Mouse (Mus musculus) urinary bladder, postnatal 10 days (tissue): ENCODE measurements around the gene Zfp575.
A peak's percentile ranks its signal among the peaks of the same experiment; 100 is the strongest.
"Not testable (repeated sequence)": the region's sequence is repeated elsewhere in the genome, so short reads cannot be mapped to it uniquely, and the experiment has no call there.

Experiments
- DNase-seq: peaks from one replicate; pipeline ENCODE4 v3.0.0; 2022; ENCODE audit warnings: low spot score

Zfp575 gene

DNA sequence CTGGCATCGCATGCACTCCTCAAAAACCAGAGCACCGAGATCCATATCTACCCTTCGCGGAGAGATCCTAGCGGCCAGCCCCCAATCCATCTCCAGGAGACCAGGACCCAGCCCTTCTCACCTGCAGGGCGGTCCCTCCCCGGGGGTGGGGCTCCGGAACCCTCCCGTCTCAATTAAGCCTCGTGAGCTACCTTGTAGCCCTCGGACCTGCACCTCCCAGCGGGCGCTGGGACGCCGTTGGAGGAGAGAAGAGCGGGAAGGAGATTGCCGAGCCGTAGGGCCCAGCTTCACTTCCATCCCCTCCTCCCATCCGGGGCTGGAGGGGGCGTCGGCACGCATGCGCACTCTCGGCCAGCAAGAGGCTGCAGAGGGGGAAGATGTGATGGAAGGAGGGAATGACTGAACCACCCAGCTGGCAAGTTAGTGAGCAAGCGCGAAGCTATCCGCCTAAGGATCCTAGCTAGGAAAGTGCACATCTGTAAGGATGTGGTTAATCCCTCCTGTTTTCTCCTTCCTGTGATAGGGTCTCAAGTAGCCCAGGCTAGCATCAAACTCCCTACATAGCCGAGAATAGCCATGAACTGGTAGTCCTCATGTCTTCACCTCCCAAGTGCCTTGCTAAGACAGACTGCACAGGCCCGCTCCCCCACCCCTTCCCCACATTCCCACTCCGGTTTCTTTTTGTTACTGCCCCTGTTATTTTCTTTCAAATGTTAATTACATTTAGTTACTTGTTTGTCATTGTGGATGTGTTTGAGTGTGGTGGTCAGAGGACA lies at the start of gene Zfp575, which contains the start of gene Ethe1:
Gene Zfp575, minus strand, starts transcription at position 312 of the 776 bp plus-strand sequence.
Gene Ethe1, plus strand, starts transcription at position 214 of the 776 bp plus-strand sequence.
- no peak for DNase-seq

DNA sequence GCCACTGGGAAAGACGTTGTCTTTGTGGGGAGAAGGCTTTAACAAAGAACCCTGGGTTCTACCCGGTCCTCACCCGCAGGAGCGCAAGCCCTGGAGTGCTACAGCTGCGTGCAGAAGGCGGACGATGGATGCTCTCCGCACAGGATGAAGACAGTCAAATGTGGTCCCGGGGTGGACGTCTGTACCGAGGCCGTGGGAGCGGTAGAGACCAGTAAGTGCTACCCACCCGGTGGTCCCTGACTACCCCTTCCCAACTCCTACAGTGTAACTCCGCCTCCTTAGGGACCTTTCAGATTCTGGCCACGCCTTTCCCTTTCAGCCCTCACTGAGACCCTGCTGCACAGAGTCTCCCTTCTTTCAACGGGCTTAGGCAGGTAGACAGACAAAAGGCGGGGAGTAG lies 49.6 kb upstream of the Zfp575 start:
- DNase-seq = no peak

DNA sequence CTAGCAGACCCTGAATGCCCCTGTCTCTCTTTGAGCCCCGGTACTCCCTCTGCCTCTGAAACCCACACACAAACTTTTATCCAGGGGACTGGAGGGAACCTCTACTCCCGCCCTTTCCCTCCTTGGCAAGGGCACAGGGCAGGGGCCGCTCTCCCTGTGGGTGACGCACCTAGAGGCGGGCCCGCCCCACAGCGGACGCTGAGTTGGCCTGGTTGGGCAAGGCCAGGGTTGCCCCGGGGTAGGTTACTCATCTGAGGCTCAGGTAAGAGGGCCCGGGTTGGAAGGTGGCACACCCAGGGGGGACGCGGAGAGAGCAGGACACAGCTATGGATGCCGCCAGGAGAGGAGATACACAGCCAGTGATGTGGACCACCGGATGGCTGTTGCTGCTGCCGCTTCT lies 48.8 kb upstream of the Zfp575 start, which contains the start of gene Lypd3:
Gene Lypd3, plus strand, starts transcription at position 287 of the 400 bp plus-strand sequence.
- no peak for DNase-seq

DNA sequence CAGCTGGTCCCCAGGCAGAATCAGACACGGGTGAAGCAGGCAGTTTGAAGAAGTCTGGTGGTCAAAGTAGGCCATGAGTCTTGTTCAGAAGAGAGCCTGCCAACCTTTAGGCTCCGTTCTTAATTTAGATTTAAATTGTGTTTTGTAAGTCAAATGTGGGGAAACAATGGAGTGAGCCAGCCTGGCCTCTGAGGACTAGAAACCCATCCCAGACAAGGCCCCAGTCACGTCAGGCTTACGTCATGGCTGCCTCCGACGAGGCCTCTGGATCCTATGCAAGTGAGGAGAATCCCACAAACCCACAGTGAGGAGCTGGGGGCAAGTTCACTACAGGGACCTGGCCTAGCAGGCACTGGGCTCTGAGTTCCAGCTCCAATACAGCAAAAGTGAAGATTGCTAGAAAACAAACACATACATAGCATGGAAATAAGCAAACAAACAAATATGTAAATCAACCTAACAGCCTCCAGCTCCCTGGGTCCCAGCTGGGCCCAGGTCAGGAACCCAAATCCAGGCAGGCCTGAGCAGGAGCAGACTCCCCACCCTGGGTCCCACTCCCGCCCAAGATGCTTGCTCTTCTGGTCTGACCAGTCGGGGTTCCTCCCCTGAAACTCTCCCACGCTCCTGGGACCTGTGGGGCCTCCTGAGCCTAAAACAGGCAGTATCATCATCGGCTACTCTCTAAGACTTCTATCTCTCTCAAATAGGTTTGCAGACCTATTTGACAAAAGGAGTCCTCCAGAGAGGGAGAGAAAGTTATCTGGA lies 42.9 kb upstream of the Zfp575 start:
- no peak for DNase-seq

DNA sequence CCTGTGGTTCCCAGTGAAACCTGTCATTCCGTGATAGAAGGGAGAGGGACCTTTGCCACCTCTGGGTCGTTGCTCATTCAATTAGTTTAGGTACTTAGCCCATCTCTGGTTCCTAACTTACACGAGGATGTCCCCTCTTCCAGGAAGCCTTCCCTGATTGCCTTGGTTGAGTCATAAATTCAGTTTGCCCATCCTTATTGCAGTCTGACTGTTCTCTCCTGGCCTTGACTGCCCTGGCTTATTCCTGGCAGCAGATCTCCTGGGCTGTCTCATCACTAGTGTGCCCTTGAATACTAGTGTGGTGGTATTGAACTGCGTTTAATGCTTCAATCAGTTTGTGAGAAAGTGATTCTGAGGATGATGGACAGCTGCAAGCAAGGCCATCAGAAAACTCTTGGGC lies 42.2 kb upstream of the Zfp575 start:
- DNase-seq = no peak

DNA sequence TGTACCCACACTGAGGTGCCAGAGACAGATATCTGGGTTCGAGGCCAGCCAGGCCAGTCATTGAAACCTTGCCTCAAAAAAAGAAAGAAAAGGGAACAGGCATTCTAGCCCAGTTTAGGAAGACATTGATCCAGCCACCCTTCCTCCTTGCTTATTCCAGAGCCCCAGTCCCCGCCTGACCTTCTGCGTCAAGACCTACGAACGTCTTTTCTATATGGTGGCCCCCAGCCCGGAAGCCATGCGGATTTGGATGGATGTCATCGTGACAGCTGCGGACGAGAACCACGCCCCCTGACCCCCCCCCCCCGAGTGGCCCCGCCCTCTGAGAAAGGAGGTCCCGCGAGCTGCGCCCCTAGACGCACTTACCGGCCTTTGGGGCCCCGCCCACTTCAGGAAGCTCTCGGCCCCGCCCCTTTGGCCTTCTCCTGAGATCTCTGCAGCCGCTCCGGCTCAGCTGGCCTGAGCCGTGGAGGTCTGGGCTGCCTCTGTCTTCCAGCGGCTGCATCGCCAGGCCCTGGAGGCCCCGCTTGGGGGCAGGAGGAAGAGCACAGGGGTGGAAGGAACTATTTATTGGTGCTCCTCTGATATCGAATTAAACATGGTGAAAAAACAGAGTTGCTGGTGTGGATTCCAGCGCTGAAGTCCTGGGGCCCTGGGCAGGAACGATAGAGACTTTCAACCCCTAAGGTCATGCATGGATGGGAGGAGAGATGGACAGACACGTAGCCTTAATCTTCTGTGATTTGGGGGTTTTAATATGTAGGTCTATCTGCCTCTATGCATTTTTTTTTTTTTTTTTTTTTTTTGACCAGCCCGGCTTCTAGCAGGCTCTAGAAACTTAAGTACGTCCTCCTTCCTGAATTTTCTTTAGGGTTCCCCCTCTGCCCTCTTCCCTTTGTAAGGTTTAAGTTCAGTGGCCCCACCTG lies 41.5 kb upstream of the Zfp575 start:
- DNase-seq = peak; percentile 36

DNA sequence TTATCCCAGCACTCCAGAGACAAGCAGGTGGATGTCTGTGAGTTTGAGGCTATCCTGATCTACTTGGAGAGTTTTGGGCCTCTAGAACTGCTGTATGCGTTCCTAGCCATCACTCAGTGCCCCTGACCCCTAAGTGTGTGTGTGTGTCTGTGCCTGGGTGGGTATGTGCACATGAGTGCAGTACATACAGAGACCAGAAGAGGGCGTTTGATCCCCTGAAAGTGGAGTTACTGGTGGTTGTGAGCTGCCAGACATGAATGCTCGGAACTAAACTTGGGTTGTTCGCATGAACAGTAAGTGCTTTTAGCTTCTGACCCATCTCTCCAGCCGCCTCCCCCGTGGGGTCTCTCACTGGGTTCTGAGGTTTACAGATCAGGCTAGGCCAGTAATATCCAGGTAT lies 35.5 kb upstream of the Zfp575 start:
- DNase-seq = no peak

DNA sequence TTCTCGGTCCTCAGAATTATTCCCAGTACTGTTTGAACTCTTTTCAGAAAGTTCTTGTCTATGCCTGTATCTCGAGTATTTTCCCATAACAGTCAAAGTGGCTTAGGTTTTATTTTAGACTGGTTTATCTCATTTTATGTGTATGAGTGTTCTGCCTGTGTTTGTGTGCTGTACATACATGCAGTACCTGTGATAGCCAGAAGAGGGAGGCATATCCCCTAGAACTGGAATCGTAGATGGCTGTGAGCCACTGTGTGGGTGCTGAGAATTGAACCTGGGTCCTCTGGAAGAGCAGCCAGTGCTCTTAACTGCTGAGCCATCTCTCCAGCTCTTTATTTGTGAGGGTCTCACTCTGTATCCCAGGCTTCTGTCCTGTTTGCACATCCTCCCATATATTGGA lies 33.8 kb upstream of the Zfp575 start:
- DNase-seq = no peak

DNA sequence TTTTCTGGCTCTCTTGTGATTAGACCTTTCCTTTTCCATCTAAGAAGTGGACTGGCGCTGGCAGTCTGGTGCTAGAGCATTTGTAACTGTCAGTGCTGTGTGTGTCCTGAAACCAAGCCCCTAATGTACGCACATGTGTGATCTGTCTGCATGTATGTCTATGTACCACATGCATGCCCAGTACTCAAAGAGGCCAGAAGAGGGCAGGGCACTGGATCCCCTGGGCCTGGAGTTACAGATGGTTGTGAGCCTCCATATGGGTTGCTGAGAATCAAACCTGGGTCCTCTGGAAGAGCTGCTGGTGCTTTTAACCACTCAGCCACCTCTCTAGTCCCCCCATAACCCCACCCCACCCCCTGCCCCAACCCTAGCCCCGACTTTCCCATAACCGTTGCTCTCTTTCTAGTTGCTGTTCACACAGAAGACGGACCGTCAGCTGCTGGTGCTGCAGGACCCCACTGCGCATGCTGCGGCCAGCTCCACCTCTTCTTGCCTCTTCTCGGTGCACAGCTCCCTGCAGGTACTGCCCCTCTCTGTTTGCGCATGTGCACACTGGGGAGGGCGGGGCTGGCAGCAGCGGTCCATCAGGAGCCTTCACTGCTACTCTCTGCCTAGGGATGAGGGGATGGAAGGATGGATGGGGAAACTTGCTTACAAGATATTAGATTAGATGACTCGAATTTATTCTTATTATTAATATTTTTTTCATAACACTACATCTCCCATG lies 32.4 kb upstream of the Zfp575 start:
- no peak for DNase-seq

DNA sequence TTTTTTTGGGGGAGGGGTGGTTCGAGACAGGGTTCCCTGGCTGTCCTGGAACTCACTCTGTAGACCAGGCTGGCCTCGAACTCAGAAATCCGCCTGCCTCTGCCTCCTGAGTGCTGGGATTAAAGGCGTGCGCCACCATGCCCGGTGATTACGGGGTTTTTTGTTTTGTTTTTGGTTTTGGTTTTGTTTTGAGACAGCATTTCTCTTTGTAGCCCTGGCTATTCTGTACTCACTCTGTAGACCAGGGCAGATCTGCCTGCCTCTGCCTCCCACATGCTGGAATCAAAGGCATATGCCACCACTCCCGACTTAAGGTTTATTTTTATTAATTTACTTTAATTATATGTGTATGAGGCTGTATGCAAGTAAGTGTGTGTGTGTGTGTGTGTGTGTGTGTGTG lies 30.9 kb upstream of the Zfp575 start:
- not testable (repeated sequence) for DNase-seq

DNA sequence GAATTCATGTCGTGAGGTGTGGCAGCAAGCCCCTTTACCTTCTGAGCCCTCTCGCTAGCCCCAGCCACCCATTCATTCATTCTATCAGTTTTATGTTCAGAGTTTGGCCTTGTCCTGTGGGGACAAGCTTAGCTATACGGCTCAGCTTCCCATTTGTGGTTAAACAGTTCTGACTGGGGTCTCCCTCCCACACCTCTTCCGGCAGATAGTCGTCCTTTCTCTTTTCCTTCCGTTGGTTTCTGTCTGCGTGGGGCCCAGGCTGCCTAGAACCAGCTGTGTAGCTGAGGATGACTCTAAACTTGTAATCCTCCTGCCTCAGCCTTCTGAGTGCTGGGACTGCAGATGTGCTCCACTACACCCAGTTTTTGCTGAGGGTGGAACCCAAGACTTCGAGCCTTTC lies 30.3 kb upstream of the Zfp575 start:
- DNase-seq = no peak

DNA sequence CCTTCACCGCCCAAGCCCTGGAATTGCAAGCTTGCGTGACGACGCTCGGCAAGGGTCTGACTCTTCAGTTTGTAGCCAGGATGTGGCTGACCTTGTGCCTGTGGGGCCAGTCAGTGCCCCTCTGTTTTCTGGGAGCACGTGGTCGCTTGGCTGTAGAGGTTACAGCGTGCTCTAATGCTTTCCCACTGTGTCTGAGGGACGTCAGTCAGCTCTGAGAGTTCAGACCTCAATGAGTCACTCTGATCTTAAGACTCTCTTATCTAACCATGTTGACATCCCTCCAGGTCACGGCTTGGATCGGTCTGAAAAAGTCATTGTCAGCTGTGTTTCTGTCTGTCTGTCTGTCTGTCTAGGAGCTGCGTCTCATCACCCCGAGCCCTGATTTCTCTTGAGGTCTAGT lies 27.4 kb upstream of the Zfp575 start:
- no peak for DNase-seq

DNA sequence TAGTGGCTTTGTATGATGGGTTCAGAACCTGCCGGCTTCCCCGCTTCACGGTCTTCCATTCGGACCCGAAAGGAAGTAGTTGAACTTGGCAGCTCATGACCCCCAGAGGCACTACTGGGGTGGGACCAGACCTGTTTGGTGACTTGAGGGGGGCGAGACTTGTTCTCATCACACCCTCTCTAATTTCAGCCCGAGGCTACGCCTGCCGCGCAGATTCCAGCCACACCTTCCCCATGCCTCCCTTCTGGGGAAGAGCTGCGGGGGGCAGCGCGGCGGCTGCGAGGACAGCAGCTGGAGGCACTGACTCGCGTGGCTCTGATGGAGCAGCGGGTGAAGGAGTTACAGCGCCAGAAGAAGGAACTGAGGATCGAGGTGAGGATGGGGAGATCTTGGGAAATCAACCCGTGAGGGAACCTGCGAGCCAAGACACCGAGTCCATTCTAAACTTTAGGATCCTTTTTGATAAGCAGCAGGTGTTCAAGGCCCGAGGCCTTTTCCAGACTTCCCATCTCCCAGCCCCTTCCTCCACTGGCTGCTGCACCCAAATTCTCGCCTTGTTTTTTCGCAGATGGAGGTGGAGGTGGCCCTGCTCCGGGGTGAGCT lies 25.0 kb upstream of the Zfp575 start:
- DNase-seq = no peak

DNA sequence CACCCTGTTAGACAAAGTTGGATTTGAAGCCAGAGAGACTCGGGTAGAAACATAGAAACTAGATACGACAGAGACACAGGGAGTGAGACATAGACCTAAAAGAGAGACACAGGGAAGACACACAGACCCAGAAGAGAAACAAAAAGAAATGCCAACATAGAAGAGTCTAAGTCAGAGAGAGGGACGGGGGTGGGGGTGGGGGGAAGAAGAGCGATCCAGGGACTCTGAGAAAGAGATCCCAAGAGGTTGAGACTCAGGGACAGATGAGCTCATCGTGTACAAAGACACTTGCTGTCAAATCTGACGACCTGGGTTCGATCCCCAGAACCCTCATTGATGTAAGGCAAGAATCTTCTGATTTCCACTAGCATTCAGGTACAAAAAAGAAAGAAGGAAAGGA lies 24.3 kb upstream of the Zfp575 start:
- no peak for DNase-seq

DNA sequence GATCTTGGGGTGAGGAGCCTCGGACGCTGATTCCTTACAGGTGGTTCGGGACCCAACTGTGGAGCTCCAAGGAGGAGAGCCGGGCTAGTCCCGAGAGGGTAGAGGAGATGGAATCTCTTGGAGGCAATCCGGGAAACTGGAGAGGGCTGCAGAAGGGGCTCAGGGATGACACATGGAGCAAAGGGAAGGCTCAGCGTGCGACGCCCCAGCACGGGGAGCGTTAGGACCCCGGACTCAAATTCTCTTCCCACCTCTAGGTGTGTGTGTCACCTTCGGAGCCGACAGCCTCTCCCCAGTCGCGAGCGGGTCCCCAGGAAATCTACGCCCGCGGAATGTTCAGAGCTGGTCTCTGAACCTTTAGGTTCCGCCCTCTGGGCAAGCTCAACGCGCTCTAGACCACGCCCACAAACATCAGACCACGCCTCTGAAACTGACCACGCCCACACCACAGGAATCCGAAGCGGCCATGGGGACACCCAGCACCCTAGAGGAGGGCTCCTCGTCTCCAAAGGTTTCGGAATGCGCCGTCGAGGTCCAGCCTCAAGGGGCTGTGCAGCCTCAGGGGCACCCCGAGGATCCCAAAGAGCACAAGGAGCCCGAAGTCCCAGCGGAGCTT lies 23.5 kb upstream of the Zfp575 start:
- peak; percentile 70 for DNase-seq

DNA sequence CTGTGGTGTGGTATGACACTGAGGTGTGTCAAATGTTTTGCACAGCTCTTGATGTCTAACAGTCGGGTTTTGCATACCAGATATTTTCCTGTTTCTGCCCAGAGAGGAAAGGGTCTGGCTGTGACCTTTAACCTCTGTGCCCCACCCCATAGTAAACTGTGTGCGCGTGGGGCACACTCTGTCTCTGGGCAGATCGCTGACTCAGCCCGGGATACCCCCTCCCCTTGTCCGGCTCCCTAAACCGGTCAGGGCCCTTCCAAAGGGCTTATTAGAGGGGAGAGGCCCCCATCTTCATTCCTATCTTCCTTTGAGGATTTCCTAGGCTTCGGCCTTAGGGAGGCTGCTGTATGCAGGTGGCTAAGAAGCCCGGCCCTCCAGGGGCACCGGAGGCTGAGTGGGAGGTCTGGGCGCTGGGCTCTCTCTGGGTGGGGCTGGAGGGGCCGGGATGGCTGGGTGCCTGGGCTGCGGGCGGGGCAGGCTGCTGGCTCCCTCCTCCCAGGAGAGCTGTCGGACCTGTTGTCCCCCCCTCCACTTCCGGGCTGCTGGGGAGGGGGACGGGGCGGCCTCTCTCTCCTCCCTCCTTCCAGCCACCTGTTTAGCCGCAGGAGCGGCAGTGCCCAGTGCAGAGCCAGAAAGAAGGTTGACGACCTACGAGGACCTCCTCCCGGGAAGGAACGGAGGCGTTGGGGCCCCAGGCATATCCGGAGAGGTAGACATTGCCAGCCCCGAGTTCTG lies 22.9 kb upstream of the Zfp575 start, which contains the start of gene Phldb3:
Gene Phldb3, plus strand, starts transcription at position 620 of the 735 bp plus-strand sequence.
- no peak for DNase-seq

DNA sequence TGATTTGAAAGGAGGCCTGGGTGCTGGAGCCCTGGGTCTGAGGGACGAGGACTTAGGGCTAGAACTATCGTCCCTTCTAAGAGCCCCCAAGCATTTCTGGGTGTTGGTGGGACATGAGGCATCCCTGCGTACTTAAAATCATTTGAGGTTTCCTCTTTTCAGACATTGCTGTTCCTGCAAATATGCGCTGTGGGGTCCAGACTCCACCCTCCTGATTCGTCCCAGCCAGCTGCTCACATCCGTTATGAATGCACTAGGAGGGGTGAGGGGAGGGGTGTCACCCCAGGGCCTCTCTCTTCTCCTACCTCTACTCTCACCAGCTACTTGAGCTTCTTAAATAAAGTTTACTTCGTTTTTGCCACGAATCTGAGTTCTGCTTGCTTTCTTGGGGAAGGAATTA lies 21.1 kb upstream of the Zfp575 start:
- no peak for DNase-seq

DNA sequence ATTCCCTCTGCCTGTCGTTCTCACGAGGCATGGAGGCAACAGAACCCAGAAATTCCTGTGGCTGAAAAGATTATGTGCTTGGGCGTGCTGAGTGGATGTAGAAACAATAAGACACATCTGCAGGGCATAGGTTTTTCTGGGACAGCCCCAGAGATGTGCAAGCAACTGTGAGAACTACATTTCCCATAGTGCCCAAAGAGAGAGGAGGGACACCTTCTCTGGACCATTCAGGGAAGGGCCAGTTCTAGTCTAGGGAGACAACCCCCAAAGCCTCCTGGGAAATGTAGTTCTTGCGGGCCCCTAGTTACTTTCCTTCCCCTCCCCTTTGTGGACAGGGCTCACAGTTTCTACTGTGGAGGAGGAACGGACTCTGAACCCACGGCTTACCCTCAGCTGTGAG lies 20.6 kb upstream of the Zfp575 start:
- DNase-seq = no peak

DNA sequence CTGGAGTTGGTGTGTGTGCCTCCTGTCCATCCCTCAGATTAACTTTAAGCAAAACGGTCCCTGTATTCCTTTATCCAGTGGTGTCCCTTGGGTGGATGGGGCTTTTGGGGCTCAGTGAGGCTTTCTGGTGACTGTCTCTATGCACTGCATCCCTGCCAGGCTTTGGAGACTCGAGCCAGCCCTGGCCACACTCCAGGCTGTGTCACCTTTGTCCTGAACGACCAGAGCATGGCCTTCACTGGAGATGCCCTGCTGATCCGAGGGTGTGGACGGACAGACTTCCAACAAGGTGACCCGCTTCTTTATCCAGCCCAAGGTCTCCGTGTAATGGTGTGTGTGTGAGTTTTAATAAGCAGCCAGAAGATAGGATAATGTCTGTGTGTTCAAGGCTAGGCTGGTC lies 18.6 kb upstream of the Zfp575 start:
- DNase-seq = no peak

DNA sequence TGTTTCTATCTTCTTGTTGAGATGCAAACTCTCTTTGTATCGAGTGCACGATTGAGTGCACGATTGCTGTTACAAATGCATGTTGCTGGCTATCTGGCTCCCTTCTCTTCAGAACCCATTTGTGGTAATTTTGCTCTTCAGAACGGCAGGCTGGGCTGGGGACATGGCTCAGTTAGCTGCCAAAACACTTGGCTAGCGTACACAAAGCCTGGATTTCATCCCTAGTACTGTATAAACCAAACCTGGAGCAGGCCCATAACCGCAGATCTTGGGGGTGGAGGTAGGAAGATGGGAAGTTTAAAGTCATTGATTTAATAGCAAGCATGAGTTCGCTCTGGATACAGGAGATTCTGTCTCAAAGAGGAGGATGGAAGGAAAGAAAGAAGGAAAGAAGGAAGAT lies 18.1 kb upstream of the Zfp575 start:
- DNase-seq = no peak
